ENCODE assay signal across 8 mouse cellular contexts in genomic region chr8:121949941-121950748, GRCm38 (mm10). TPM values are rescaled to one million over a fixed set of nuclear protein-coding genes. Genes with fewer than 3 reads are reported as not detected.
DNase-seq lines count a peak whose midpoint lies in the region; ATAC-seq lines count a peak whose summit lies in the region.

No protein-coding gene starts in this region.

- H3K9me3 ChIP-seq in lung, embryonic 16.5 days (ENCODE audit: control insufficient read depth, low read length) = no peaks in the 10 kb centered on the region

- H3K27me3 ChIP-seq in lung, embryonic 16.5 days (ENCODE audit: control insufficient read depth, insufficient read depth, low read depth, low read length) = no peaks in the 10 kb centered on the region

- H3K27ac ChIP-seq in lung, embryonic 16.5 days (ENCODE audit: low read length) = peak overlapping the region; percentile 98

- ATAC-seq in hematopoietic stem cell, adult 5-6 weeks (replicated peaks in 1 of 2; ENCODE audit: insufficient read depth in 1 of 2, low FRiP score in 2 of 2, low TSS enrichment in 1 of 2, low read depth in 1 of 2, poor library complexity in 2 of 2, severe bottlenecking in 2 of 2) = peak; percentile 88 to 91
- ATAC-seq in lung, embryonic 16.5 days (ENCODE audit: low read depth) = peak; percentile 95

- under 1% methylated on average over 51 of the region's 66 CpGs for WGBS in lung, embryonic 16.5 days

- peaks cover 7% of the 10 kb centered on the region; the same call in 1 of the 2 replicates for H3K36me3 ChIP-seq in lung, embryonic 16.5 days (ENCODE audit: control insufficient read depth, insufficient read depth, low read length)

- peak overlapping the region; percentile 86 for H3K4me3 ChIP-seq in lung, embryonic 16.5 days (ENCODE audit: low read length)

- H3K4me2 ChIP-seq in lung, embryonic 16.5 days (ENCODE audit: low read depth, low read length) = peak overlapping the region; percentile 83

- peak; percentile 98 for DNase-seq in MEL-GATA-1-ER (ENCODE audit: extremely low read depth, low read depth)
- DNase-seq in cerebellum, adult 8-10 months = peak; percentile 99
- DNase-seq in forelimb bud, embryonic 11.5 days (ENCODE audit: low read depth, low spot score) = peak; percentile 99
- DNase-seq in layer of hippocampus, adult 9-10 months (ENCODE audit: low spot score) = peak; percentile 98
- peak; percentile 95 for DNase-seq in ovary, postnatal 10 days (ENCODE audit: low spot score)
- DNase-seq in thymus, postnatal 10 days (ENCODE audit: low spot score in 2 of 2) = peak; percentile 96 to 99

- H3K9ac ChIP-seq in lung, embryonic 16.5 days (ENCODE audit: low read length) = peak overlapping the region; percentile 97

- peaks cover 38% of the 10 kb centered on the region for H3K4me1 ChIP-seq in lung, embryonic 16.5 days (replicated peaks; ENCODE audit: control insufficient read depth, insufficient read depth, low read length)

RNA-seq across cellular contexts. Expression of gene Banp, which starts 0.6 kb away (rescaled TPM):
- total RNA-seq in hematopoietic stem cell, adult 5-6 weeks (2017) = 19.8 and 25.3 TPM in 2 replicates
- 50.7 and 53.0 TPM in 2 replicates for polyA plus RNA-seq in lung, embryonic 16.5 days (2015; fragmentation: Nextera tagmentation; extraction: Ambion mirVana)

RNA-seq across cellular contexts. Expression of gene Car5a, which starts 5.4 kb away (rescaled TPM):
- total RNA-seq in hematopoietic stem cell, adult 5-6 weeks (2017) = not detected in 2 replicates
- not detected in 2 replicates for polyA plus RNA-seq in lung, embryonic 16.5 days (2015; fragmentation: Nextera tagmentation; extraction: Ambion mirVana)

RNA-seq across cellular contexts. Expression of gene Slc7a5, which starts 42.7 kb away (rescaled TPM):
- 15.9 and 18.2 TPM in 2 replicates for total RNA-seq in hematopoietic stem cell, adult 5-6 weeks (2017)
- 10.4 and 10.7 TPM in 2 replicates for polyA plus RNA-seq in lung, embryonic 16.5 days (2015; fragmentation: Nextera tagmentation; extraction: Ambion mirVana)

Comparison
In these comparisons a context has a peak if more than half of its experiments do, and no peak if none do; other contexts are left out.
1. Peak in every context shown above with its lines: DNase-seq, ATAC-seq, H3K4me3 ChIP-seq and H3K27ac ChIP-seq.